Mouse (Mus musculus) heart, embryonic 13.5 days (tissue): Measurements from ENCODE around the gene Bmp6. TPM values are rescaled to one million over a fixed set of nuclear protein-coding genes. Genes with fewer than 3 reads are reported as not detected.

Source experiments
- ATAC-seq: fragments of 200-750 bp; cut with Nextera tagmentation; 2 replicates; pipeline ENCODE4 v1.8.0; 2017; ENCODE audit warnings: moderate TSS enrichment; ENCODE audit not compliant: insufficient number of reproducible peaks, low FRiP score, low TSS enrichment; ENCODE audit errors: extremely low read depth
- H3K27ac ChIP-seq: fragments of 300-500 bp; sonication (generic); replicated peaks from 2 replicates; pipeline ENCODE4 v1.5.1; 2015; ENCODE audit warnings: moderate library complexity, mild to moderate bottlenecking, inconsistent platforms
- H3K27me3 ChIP-seq: fragments of 300-500 bp; sonication (generic); replicated peaks from 2 replicates; pipeline ENCODE4 v1.6.1; 2015; ENCODE audit warnings: mild to moderate bottlenecking, inconsistent platforms
- H3K36me3 ChIP-seq: fragments of 300-500 bp; sonication (generic); 2 replicates; pipeline ENCODE4 v1.6.1; 2015; ENCODE audit warnings: mild to moderate bottlenecking, inconsistent platforms
- H3K4me1 ChIP-seq: fragments of 300-500 bp; sonication (generic); 2 replicates; pipeline ENCODE4 v1.6.1; 2015; ENCODE audit warnings: inconsistent platforms
- H3K4me2 ChIP-seq: fragments of 300-500 bp; sonication (generic); 2 replicates; pipeline ENCODE4 v1.6.1; 2015; ENCODE audit warnings: inconsistent platforms, mild to moderate bottlenecking, moderate library complexity
- H3K4me3 ChIP-seq: fragments of 300-500 bp; sonication (generic); 2 replicates; pipeline ENCODE4 v1.5.1; 2015; ENCODE audit warnings: moderate library complexity, mild to moderate bottlenecking, inconsistent platforms
- H3K9ac ChIP-seq: fragments of 300-500 bp; sonication (generic); 2 replicates; pipeline ENCODE4 v1.6.1; 2015; ENCODE audit warnings: inconsistent platforms, mild to moderate bottlenecking, moderate library complexity
- H3K9me3 ChIP-seq: fragments of 300-500 bp; sonication (generic); 2 replicates; pipeline ENCODE4 v1.6.1; 2016; ENCODE audit warnings: inconsistent platforms
- WGBS: fragments of 180-500 bp; shearing (Covaris S2); methylation state at CpG from one replicate; pipeline ENCODE4 v1.1.7; 2015; ENCODE audit warnings: mixed read lengths; 5-methylcytosine and 5-hydroxymethylcytosine counted together
- polyA plus RNA-seq: library from polyadenylated mRNA; unstranded; fragments of >200 nt; fragmentation: Nextera tagmentation; extraction: Ambion mirVana; gene quantifications from 2 replicates; pipeline ENCODE4 v1.2.1, GENCODE M21; 2015

The Bmp6 gene
- polyA plus RNA-seq, 1 experiment from 2014 or later = 2.4 TPM

- peaks cover 20% of the 10 kb centered on the region; the same call in 1 of the 2 replicates for H3K4me1 ChIP-seq
- no peaks in the 10 kb centered on the region for H3K9me3 ChIP-seq
- no peak overlapping the region for H3K4me3 ChIP-seq
- WGBS = 45% methylated on average over 7 of the region's 7 CpGs
- H3K4me2 ChIP-seq = no peak overlapping the region
- H3K36me3 ChIP-seq = no peaks in the 10 kb centered on the region
- ATAC-seq = no peak
- no peak overlapping the region for H3K9ac ChIP-seq
- H3K27me3 ChIP-seq = no peaks in the 10 kb centered on the region
- H3K27ac ChIP-seq = no peak overlapping the region
Measured at GRCm38 (mm10) chr13:38481021-38481420, 136.1 kb downstream of the Bmp6 start.

- Histone ChIP-seq H3K36me3 (no peaks in the 10 kb centered on the region), H3K9ac (no peak overlapping the region)
- WGBS = 76% methylated on average over 5 of the region's 5 CpGs
Measured at GRCm38 (mm10) chr13:38484701-38485100, 139.8 kb downstream of the Bmp6 start.

GRCm38 (mm10) chr13:38486767-38487166 lies 141.9 kb downstream of the Bmp6 start:
- Histone ChIP-seq H3K4me2 (no peak overlapping the region), H3K27me3 (no peaks in the 10 kb centered on the region), H3K27ac (no peak overlapping the region), H3K9ac (no peak overlapping the region), H3K4me3 (no peak overlapping the region), H3K9me3 (no peaks in the 10 kb centered on the region), H3K36me3 (no peaks in the 10 kb centered on the region), H3K4me1 (peaks cover 11% of the 10 kb centered on the region)
- WGBS = 76% methylated on average over 6 of the region's 6 CpGs
- no peak for ATAC-seq

More at GRCm38 (mm10) chr13:38484701-38485100, 139.8 kb downstream of the Bmp6 start:
- Histone ChIP-seq H3K4me1 (peaks cover 18% of the 10 kb centered on the region), H3K27me3 (no peaks in the 10 kb centered on the region), H3K27ac (no peak overlapping the region), H3K4me3 (no peak overlapping the region), H3K9me3 (no peaks in the 10 kb centered on the region), H3K4me2 (no peak overlapping the region)
- no peak for ATAC-seq

- Histone ChIP-seq H3K4me3 (no peak overlapping the region), H3K9ac (no peak overlapping the region), H3K4me2 (no peak overlapping the region), H3K27ac (no peak overlapping the region), H3K4me1 (no peaks in the 10 kb centered on the region), H3K9me3 (no peaks in the 10 kb centered on the region), H3K36me3 (peaks cover 35% of the 10 kb centered on the region), H3K27me3 (no peaks in the 10 kb centered on the region)
- 48% methylated on average over 3 of the region's 3 CpGs for WGBS
- no peak for ATAC-seq
Measured at GRCm38 (mm10) chr13:38496715-38497114, 151.8 kb downstream of the Bmp6 start.

- no peak for ATAC-seq
- H3K27me3 ChIP-seq = no peaks in the 10 kb centered on the region
- peaks cover 81% of the 10 kb centered on the region for H3K36me3 ChIP-seq
- H3K4me1 ChIP-seq = peaks cover 17% of the 10 kb centered on the region
- H3K27ac ChIP-seq = no peak overlapping the region
- 83% methylated on average over 12 of the region's 12 CpGs for WGBS
- no peak overlapping the region for H3K4me3 ChIP-seq
- no peak overlapping the region for H3K9ac ChIP-seq
- H3K9me3 ChIP-seq = no peaks in the 10 kb centered on the region
- H3K4me2 ChIP-seq = no peak overlapping the region
Measured at GRCm38 (mm10) chr13:38501314-38501713, 156.4 kb downstream of the Bmp6 start.

- Histone ChIP-seq H3K36me3 (peaks cover 98% of the 10 kb centered on the region), H3K9ac (0 out of 2 replicates have a peak overlapping the region, but pooled peaks have one; percentile 15), H3K27ac (no peak overlapping the region), H3K4me2 (no peak overlapping the region), H3K4me1 (peaks cover 17% of the 10 kb centered on the region), H3K9me3 (no peaks in the 10 kb centered on the region), H3K4me3 (no peak overlapping the region), H3K27me3 (no peaks in the 10 kb centered on the region)
- no peak for ATAC-seq
- WGBS = 70% methylated on average over 14 of the region's 14 CpGs
Measured at GRCm38 (mm10) chr13:38503137-38503849, 158.4 kb downstream of the Bmp6 start.

- 73% methylated on average over 8 of the region's 8 CpGs for WGBS
- Histone ChIP-seq H3K4me2 (no peak overlapping the region), H3K27me3 (no peaks in the 10 kb centered on the region), H3K9ac (no peak overlapping the region), H3K27ac (no peak overlapping the region), H3K36me3 (peaks cover 98% of the 10 kb centered on the region), H3K9me3 (no peaks in the 10 kb centered on the region), H3K4me3 (no peak overlapping the region), H3K4me1 (peaks cover 17% of the 10 kb centered on the region)
- ATAC-seq = no peak
Measured at GRCm38 (mm10) chr13:38506320-38506719, 161.4 kb downstream of the Bmp6 start.

- peaks cover 17% of the 10 kb centered on the region for H3K4me1 ChIP-seq
- no peak overlapping the region for H3K9ac ChIP-seq
- no peak for ATAC-seq
- 84% methylated on average over 10 of the region's 10 CpGs for WGBS
- peaks cover 98% of the 10 kb centered on the region for H3K36me3 ChIP-seq
- H3K4me3 ChIP-seq = no peak overlapping the region
- no peak overlapping the region for H3K4me2 ChIP-seq
- no peaks in the 10 kb centered on the region for H3K9me3 ChIP-seq
- H3K27ac ChIP-seq = no peak overlapping the region
- no peaks in the 10 kb centered on the region for H3K27me3 ChIP-seq
Measured at GRCm38 (mm10) chr13:38506936-38507335, 162.0 kb downstream of the Bmp6 start.

GRCm38 (mm10) chr13:38509681-38510341 lies 164.9 kb downstream of the Bmp6 start:
- H3K27me3 ChIP-seq = no peaks in the 10 kb centered on the region
- H3K27ac ChIP-seq = 0 out of 2 replicates have a peak overlapping the region, but pooled peaks have one; percentile 28
- 86% methylated on average over 8 of the region's 8 CpGs for WGBS
- ATAC-seq = no peak
- H3K4me3 ChIP-seq = no peak overlapping the region
- no peak overlapping the region for H3K4me2 ChIP-seq
- H3K9ac ChIP-seq = no peak overlapping the region
- H3K9me3 ChIP-seq = no peaks in the 10 kb centered on the region
- H3K4me1 ChIP-seq = peaks cover 7% of the 10 kb centered on the region
- peaks cover 97% of the 10 kb centered on the region for H3K36me3 ChIP-seq

GRCm38 (mm10) chr13:38511979-38512378 lies 167.1 kb downstream of the Bmp6 start:
- no peak overlapping the region for H3K4me2 ChIP-seq
- no peaks in the 10 kb centered on the region for H3K27me3 ChIP-seq
- peaks cover 95% of the 10 kb centered on the region for H3K36me3 ChIP-seq
- WGBS = 78% methylated on average over 10 of the region's 10 CpGs
- no peak overlapping the region for H3K9ac ChIP-seq
- H3K4me1 ChIP-seq = no peaks in the 10 kb centered on the region; the same call in 1 of the 2 replicates
- H3K27ac ChIP-seq = no peak overlapping the region
- no peak for ATAC-seq
- no peaks in the 10 kb centered on the region for H3K9me3 ChIP-seq
- no peak overlapping the region for H3K4me3 ChIP-seq

GRCm38 (mm10) chr13:38513921-38514320 lies 169.0 kb downstream of the Bmp6 start:
- no peak overlapping the region for H3K9ac ChIP-seq
- no peaks in the 10 kb centered on the region; the same call in 1 of the 2 replicates for H3K4me1 ChIP-seq
- no peaks in the 10 kb centered on the region for H3K27me3 ChIP-seq
- H3K36me3 ChIP-seq = peaks cover 95% of the 10 kb centered on the region
- no peaks in the 10 kb centered on the region for H3K9me3 ChIP-seq
- WGBS = 85% methylated on average over 7 of the region's 7 CpGs
- H3K4me2 ChIP-seq = no peak overlapping the region
- H3K27ac ChIP-seq = no peak overlapping the region
- no peak for ATAC-seq
- no peak overlapping the region for H3K4me3 ChIP-seq
